Mouse (Mus musculus): ENCODE measurements around the gene Flrt1.

DNA sequence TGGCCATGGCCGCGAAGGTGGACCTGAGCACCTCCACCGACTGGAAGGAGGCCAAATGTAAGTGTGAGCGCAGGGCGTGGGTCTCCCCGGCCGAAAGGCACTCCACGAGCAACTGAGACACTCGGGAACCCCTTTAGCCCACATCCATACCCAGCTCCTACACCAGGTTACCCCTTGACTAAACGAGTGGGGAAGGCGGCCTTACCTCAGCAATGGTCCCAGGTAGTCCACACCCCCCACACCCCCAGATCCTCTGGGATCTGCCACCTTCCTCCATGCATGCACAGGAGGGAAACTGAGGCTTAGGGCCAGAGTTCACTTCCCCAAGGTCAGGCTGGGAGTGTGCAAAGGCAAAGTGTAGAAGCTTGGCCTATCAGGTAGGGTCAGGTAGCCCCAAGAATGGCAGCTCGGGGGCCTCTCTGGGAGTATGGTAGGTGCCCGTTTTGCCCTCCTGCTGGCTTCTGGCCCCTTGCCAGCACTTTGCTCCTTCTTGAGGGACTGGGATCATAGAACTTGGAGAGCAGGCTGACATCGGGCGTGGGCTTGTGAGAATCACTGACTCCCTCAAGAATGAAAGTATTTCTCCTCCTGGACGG lies 48.3 kb downstream of the Flrt1 start:
- no peak for TF ChIP-seq CTCF (IDR thresholded peaks at IDR 0.05; ENCODE audit: low read depth, low read length)
- no peak for TF ChIP-seq POLR2A (IDR thresholded peaks at IDR 0.05; ENCODE audit: borderline replicate concordance, low read depth, low read length)

Measured in bone marrow macrophage, adult 2 months (primary cell).